Mouse (Mus musculus) stomach, postnatal 0 days (tissue): ENCODE measurements around the gene Snrnp35. TPM values are rescaled to one million over a fixed set of nuclear protein-coding genes. Genes with fewer than 3 reads are reported as not detected.

Experiments
- ATAC-seq: fragments of 200-750 bp; cut with Nextera tagmentation; 2 replicates; pipeline ENCODE4 v1.8.0; 2017; ENCODE audit not compliant: low FRiP score, low TSS enrichment
- DNase-seq: peaks from one replicate; pipeline ENCODE4 v3.0.0-alpha.2; 2016; ENCODE audit warnings: low spot score
- H3K27ac ChIP-seq: fragments of 300-500 bp; sonication (generic); replicated peaks from 2 replicates; pipeline ENCODE4 v1.5.1; 2014; ENCODE audit warnings: mild to moderate bottlenecking, control low read depth
- H3K27me3 ChIP-seq: fragments of 300-500 bp; sonication (generic); 2 replicates; pipeline ENCODE4 v1.6.1; 2014; ENCODE audit warnings: low read length; ENCODE audit not compliant: control insufficient read depth, insufficient read depth
- H3K36me3 ChIP-seq: fragments of 300-500 bp; sonication (generic); 2 replicates; pipeline ENCODE4 v1.6.1; 2014; ENCODE audit warnings: low read length, mixed read lengths; ENCODE audit not compliant: control insufficient read depth, insufficient read depth
- H3K4me1 ChIP-seq: fragments of 300-500 bp; sonication (generic); replicated peaks from 2 replicates; pipeline ENCODE4 v1.6.1; 2014; ENCODE audit warnings: antibody characterized with exemption; ENCODE audit not compliant: control insufficient read depth, insufficient read depth
- H3K4me2 ChIP-seq: fragments of 300-500 bp; sonication (generic); replicated peaks from 2 replicates; pipeline ENCODE4 v1.6.1; 2014; ENCODE audit warnings: low read depth, mild to moderate bottlenecking, control low read depth, moderate library complexity
- H3K4me3 ChIP-seq: fragments of 300-500 bp; sonication (generic); 2 replicates; pipeline ENCODE4 v1.5.1; 2014; ENCODE audit warnings: low read depth, low read length, control low read depth
- H3K9ac ChIP-seq: fragments of 300-500 bp; sonication (generic); 2 replicates; pipeline ENCODE4 v1.6.1; 2014; ENCODE audit warnings: mild to moderate bottlenecking, low read length, control low read depth, mixed read lengths
- H3K9me3 ChIP-seq: fragments of 300-500 bp; sonication (generic); 2 replicates; pipeline ENCODE4 v1.6.1; 2016; ENCODE audit warnings: low read length; ENCODE audit not compliant: control insufficient read depth
- CTCF ChIP-seq: IDR thresholded peaks from 2 replicates; pipeline ENCODE4 v1.5.1; 2016; ENCODE audit warnings: antibody characterized with exemption, low read depth, mild to moderate bottlenecking, moderate library complexity
- EP300 ChIP-seq: optimal IDR thresholded peaks from 2 replicates; pipeline ENCODE3; 2016; ENCODE audit warnings: antibody characterized with exemption
- WGBS: fragments of 180-500 bp; shearing (Covaris S2); extraction: QIAGEN DNeasy Blood & Tissue Kit; methylation state at CpG from one replicate; pipeline ENCODE4 v1.1.7; 2014; 5-methylcytosine and 5-hydroxymethylcytosine counted together
- polyA plus RNA-seq: library from polyadenylated mRNA; unstranded; fragments of >200 nt; fragmentation: Nextera tagmentation; extraction: Ambion mirVana; gene quantifications from 2 replicates; pipeline ENCODE4 v1.2.1, GENCODE M21; 2015

Snrnp35 gene
- polyA plus RNA-seq, 1 experiment from 2014 or later: 10.8 TPM

DNA sequence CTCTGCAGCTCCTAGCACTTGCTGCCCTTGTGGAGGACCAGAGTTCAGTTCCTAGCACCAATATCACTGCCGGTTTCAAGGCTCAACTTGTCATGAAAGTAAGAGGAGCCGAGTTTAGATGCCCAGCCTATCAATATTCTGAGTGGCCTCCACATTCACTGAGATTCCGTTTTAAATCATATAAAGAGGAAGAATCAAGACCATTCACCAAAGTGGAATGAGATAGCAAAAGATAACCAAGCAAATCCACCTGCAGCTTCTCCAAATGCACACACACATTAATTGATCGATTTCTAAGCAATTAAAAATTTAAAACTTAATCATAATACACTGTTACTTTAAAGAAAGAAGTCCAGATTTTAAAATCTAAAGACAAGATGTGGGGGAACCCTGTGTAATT, 1.2 kb upstream of the Snrnp35 start:
- WGBS: 85% methylated on average over 4 of the region's 4 CpGs
- Histone ChIP-seq H3K9me3 (no peaks in the 10 kb centered on the region), H3K27ac (no peak overlapping the region), H3K27me3 (no peaks in the 10 kb centered on the region), H3K36me3 (no peaks in the 10 kb centered on the region), H3K9ac (no peak overlapping the region), H3K4me2 (no peak overlapping the region), H3K4me1 (peaks cover 4% of the 10 kb centered on the region; the same call in 1 of the 2 replicates), H3K4me3 (no peak overlapping the region)
- TF ChIP-seq CTCF (no peak), EP300 (no peak)
- no peak for ATAC-seq
- DNase-seq: no peak

- no peaks in the 10 kb centered on the region for H3K27me3 ChIP-seq
- H3K9ac ChIP-seq: peak overlapping the region; percentile 78
- peak overlapping the region; percentile 67 for H3K4me3 ChIP-seq
- H3K36me3 ChIP-seq: no peaks in the 10 kb centered on the region
- no peaks in the 10 kb centered on the region for H3K9me3 ChIP-seq
- DNase-seq (peak; percentile 36), ATAC-seq (no peak)
- H3K4me2 ChIP-seq: peak overlapping the region; percentile 74
- TF ChIP-seq EP300 (no peak), CTCF (no peak)
- peaks cover 4% of the 10 kb centered on the region; the same call in 1 of the 2 replicates for H3K4me1 ChIP-seq
- WGBS: 1% methylated on average over 13 of the region's 13 CpGs
- H3K27ac ChIP-seq: peak overlapping the region; percentile 100
Observed at GRCm38 (mm10) chr5:124482436-124482965, 433 bp upstream of the Snrnp35 start.

DNA sequence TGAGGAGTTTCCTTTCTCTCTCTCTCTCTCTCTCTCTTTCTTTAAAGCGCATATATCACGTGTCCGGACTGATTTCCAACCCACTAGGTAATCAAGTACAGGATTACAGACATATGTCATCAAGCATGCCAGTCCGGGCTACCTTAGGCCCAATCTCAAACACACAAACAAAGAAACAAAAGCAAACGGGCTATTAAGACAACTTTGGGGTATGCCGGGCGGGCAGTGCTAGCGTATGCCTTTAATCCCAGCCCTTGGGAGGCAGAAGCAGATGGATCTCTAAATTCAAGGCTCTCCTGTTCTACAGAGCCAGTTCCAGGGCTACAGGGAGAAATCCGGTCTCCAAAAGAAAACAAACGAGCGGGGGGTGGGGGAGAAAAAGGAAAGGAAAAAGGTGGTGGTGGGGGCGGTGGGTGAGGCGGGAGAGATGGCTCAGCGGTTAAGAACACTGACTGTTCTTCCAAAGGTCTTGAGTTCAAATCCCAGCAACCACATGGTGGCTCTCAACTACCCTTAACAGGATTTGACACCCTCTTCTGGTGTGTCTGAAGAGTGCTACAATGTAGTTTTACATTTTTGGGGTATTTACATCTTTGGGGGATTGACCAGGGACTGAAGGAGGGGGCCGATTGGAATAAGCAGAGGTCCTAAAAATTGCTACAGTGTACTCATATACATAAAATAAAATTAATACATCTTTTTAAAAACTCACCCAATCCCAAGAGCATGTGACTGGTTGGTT, 892 bp downstream of the Snrnp35 start:
- H3K36me3 ChIP-seq: no peaks in the 10 kb centered on the region
- DNase-seq: no peak
- H3K27ac ChIP-seq: peak overlapping the region; percentile 100
- ATAC-seq: peak; percentile 30
- H3K27me3 ChIP-seq: no peaks in the 10 kb centered on the region
- H3K4me3 ChIP-seq: peak overlapping the region; percentile 67
- 6% methylated on average over 15 of the region's 15 CpGs for WGBS
- peak overlapping the region; percentile 83 for H3K9ac ChIP-seq
- H3K9me3 ChIP-seq: no peaks in the 10 kb centered on the region
- peak; percentile 35 for TF ChIP-seq CTCF
- no peak for TF ChIP-seq EP300
- 0 out of 2 replicates have a peak, but pooled peaks cover under 1% of the 10 kb centered on the region for H3K4me1 ChIP-seq
- H3K4me2 ChIP-seq: peak overlapping the region; percentile 74

GRCm38 (mm10) chr5:124485654-124486053, 2.7 kb downstream of the Snrnp35 start:
- no peaks in the 10 kb centered on the region for H3K36me3 ChIP-seq
- H3K27ac ChIP-seq: no peak overlapping the region
- TF ChIP-seq CTCF (no peak), EP300 (no peak)
- H3K4me2 ChIP-seq: no peak overlapping the region
- ATAC-seq: no peak
- H3K4me1 ChIP-seq: no peaks in the 10 kb centered on the region
- no peak for DNase-seq
- no peaks in the 10 kb centered on the region for H3K27me3 ChIP-seq
- no peak overlapping the region for H3K4me3 ChIP-seq
- no peak overlapping the region for H3K9ac ChIP-seq
- 90% methylated on average over 5 of the region's 5 CpGs for WGBS
- H3K9me3 ChIP-seq: no peaks in the 10 kb centered on the region

GRCm38 (mm10) chr5:124488885-124489284, 6.0 kb downstream of the Snrnp35 start:
- H3K36me3 ChIP-seq: peaks cover 2% of the 10 kb centered on the region
- 86% methylated on average over 3 of the region's 3 CpGs for WGBS
- H3K9me3 ChIP-seq: no peaks in the 10 kb centered on the region
- H3K9ac ChIP-seq: no peak overlapping the region
- TF ChIP-seq EP300 (no peak), CTCF (no peak)
- H3K4me3 ChIP-seq: no peak overlapping the region
- H3K27me3 ChIP-seq: no peaks in the 10 kb centered on the region
- ATAC-seq: no peak
- no peak overlapping the region for H3K4me2 ChIP-seq
- no peak for DNase-seq
- no peak overlapping the region for H3K27ac ChIP-seq
- H3K4me1 ChIP-seq: no peaks in the 10 kb centered on the region

DNA sequence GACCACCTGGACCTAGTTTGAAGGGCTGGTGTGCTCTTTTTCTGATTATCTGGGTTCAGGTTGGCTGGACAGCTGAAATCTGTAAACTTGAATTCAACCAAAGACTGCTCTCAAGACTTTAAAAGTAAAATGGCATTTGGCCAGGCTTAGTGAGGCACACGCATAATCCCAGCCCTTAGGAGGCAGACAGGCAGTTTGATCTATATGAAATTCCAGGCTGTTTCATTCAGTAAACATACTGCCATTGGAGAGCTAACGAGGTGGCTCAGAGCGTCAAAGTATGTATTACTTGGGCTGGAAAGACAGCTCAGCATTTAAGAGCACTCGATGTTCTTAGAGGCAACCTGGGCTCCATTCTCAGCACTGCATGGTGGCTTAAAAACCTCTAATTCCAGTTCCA, 8.8 kb downstream of the Snrnp35 start:
- WGBS: 33% methylated on average over 4 of the region's 4 CpGs
- Histone ChIP-seq H3K9me3 (no peaks in the 10 kb centered on the region), H3K4me2 (no peak overlapping the region), H3K27me3 (no peaks in the 10 kb centered on the region), H3K4me3 (no peak overlapping the region), H3K4me1 (no peaks in the 10 kb centered on the region), H3K36me3 (peaks cover 6% of the 10 kb centered on the region), H3K27ac (no peak overlapping the region), H3K9ac (no peak overlapping the region)
- TF ChIP-seq CTCF (no peak), EP300 (no peak)
- ATAC-seq (no peak), DNase-seq (no peak)
